In the genomic region with DNA sequence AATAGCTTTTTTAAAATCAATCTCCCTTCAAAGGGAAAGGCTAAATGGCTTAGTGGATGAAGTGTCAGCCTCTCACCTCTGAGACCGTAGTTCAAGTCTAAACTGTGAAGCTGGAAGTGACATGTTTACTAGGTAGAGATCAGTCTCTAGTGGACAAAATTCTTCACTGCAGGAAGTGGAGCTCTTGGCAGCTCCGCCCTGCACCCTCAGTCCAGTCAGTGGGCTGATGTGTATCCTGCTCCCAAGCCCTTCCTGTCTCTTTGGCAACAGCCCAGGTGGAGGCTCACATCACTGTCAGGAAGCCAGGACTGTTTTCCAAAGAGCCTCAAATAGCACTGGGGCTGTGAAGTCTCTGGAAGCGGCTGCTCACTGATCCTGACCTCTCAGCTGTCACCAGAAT, we compare ENCODE assay signal across 9 mouse cellular contexts.
A peak's percentile ranks its signal among the peaks of the same experiment; 100 is the strongest.
DNase-seq lines count a peak whose midpoint lies in the region; ATAC-seq and TF ChIP-seq lines count a peak whose summit lies in the region.
"Had no signal": no experiment of that assay in that cellular context is flagged by ENCODE, and none has a peak within 500 bp of the region (broad histone marks: within the 10 kb centered on the region; RNA-seq: fewer than 3 reads in every experiment).

No protein-coding gene starts in this region.

- peak; percentile 4 for DNase-seq in urinary bladder, postnatal 25 days (ENCODE audit: low spot score)
- DNase-seq in urinary bladder, postnatal 10 days (ENCODE audit: low spot score): no peak
- DNase-seq in embryo, embryonic 9.5 days (ENCODE audit: extremely low spot score): peak; percentile 23
- DNase-seq in heart, adult 9 months (ENCODE audit: low spot score in 2 of 2): peak; percentile 47 to 63
- DNase-seq in kidney, adult 8-10 months: peak; percentile 75 to 81
- DNase-seq in lung, postnatal 10 days: peak; percentile 76
- peak; percentile 23 for DNase-seq in stomach, postnatal 0 days (ENCODE audit: low spot score)

- no peak overlapping the region for H3K4me3 ChIP-seq in stomach, postnatal 0 days (ENCODE audit: low read depth, low read length)
- H3K4me3 ChIP-seq: liver, embryonic 15.5 days had no signal

- peak; percentile 72 for TF ChIP-seq CTCF in stomach, postnatal 0 days (IDR thresholded peaks at IDR 0.05; ENCODE audit: low read depth)

- TF ChIP-seq EP300 in stomach, postnatal 0 days (optimal IDR thresholded peaks at IDR 0.05): no peak

- 12% methylated on average over 3 of the region's 3 CpGs for WGBS in stomach, postnatal 0 days

- ATAC-seq in stomach, postnatal 0 days (ENCODE audit: low FRiP score, low TSS enrichment): no peak
- ATAC-seq in monocyte, adult 5-6 weeks (replicated peaks; ENCODE audit: insufficient number of reproducible peaks, low FRiP score, low TSS enrichment, poor library complexity, severe bottlenecking): no peak

- H3K27ac ChIP-seq in stomach, postnatal 0 days (replicated peaks): no peak overlapping the region
- H3K27ac ChIP-seq: liver, embryonic 15.5 days had no signal

- H3K4me1 ChIP-seq in stomach, postnatal 0 days (replicated peaks; ENCODE audit: control insufficient read depth, insufficient read depth): no peaks in the 10 kb centered on the region
- H3K4me1 ChIP-seq: liver, embryonic 15.5 days had no signal

- H3K4me2 ChIP-seq in stomach, postnatal 0 days (replicated peaks; ENCODE audit: low read depth): no peak overlapping the region
- H3K4me2 ChIP-seq: liver, embryonic 15.5 days had no signal

- H3K9ac ChIP-seq in stomach, postnatal 0 days (ENCODE audit: low read length): no peak overlapping the region
- H3K9ac ChIP-seq: liver, embryonic 15.5 days had no signal

- no peaks in the 10 kb centered on the region for H3K9me3 ChIP-seq in stomach, postnatal 0 days (ENCODE audit: control insufficient read depth, low read length)
- H3K9me3 ChIP-seq: liver, embryonic 15.5 days had no signal

- no peaks in the 10 kb centered on the region for H3K27me3 ChIP-seq in stomach, postnatal 0 days (ENCODE audit: control insufficient read depth, insufficient read depth, low read length)
- H3K27me3 ChIP-seq: liver, embryonic 15.5 days had no signal

- no peaks in the 10 kb centered on the region for H3K36me3 ChIP-seq in stomach, postnatal 0 days (ENCODE audit: control insufficient read depth, insufficient read depth, low read length)
- H3K36me3 ChIP-seq: liver, embryonic 15.5 days had no signal
